Mouse (Mus musculus) liver, embryonic 13.5 days (tissue): Measurements from ENCODE around the gene Pus7. TPM values are rescaled to one million over a fixed set of nuclear protein-coding genes. Genes with fewer than 3 reads are reported as not detected.

Experiments used
- ATAC-seq: fragments of 200-750 bp; cut with Nextera tagmentation; 2 replicates; pipeline ENCODE4 v1.8.0; 2017; ENCODE audit warnings: low read depth, mild to moderate bottlenecking, moderate number of reproducible peaks, moderate library complexity
- DNase-seq: peaks from one replicate; pipeline ENCODE4 v3.0.0; 2022
- H3K27ac ChIP-seq: fragments of 300-500 bp; sonication (generic); 2 replicates; pipeline ENCODE4 v1.5.1; 2015; ENCODE audit warnings: moderate library complexity, mild to moderate bottlenecking, inconsistent platforms
- H3K27me3 ChIP-seq: fragments of 300-500 bp; sonication (generic); 2 replicates; pipeline ENCODE4 v1.6.1; 2015; ENCODE audit warnings: mild to moderate bottlenecking, inconsistent platforms
- H3K36me3 ChIP-seq: fragments of 300-500 bp; sonication (generic); 2 replicates; pipeline ENCODE4 v1.6.1; 2015; ENCODE audit warnings: mild to moderate bottlenecking, inconsistent platforms
- H3K4me1 ChIP-seq: fragments of 300-500 bp; sonication (generic); replicated peaks from 2 replicates; pipeline ENCODE4 v1.6.1; 2015; ENCODE audit warnings: inconsistent platforms
- H3K4me2 ChIP-seq: fragments of 300-500 bp; sonication (generic); 2 replicates; pipeline ENCODE4 v1.6.1; 2015; ENCODE audit warnings: inconsistent platforms, mild to moderate bottlenecking, moderate library complexity
- H3K4me3 ChIP-seq: fragments of 300-500 bp; sonication (generic); replicated peaks from 2 replicates; pipeline ENCODE4 v1.5.1; 2015; ENCODE audit warnings: mild to moderate bottlenecking, inconsistent platforms
- H3K9ac ChIP-seq: fragments of 300-500 bp; sonication (generic); 2 replicates; pipeline ENCODE4 v1.6.1; 2015; ENCODE audit warnings: mild to moderate bottlenecking, inconsistent platforms
- H3K9me3 ChIP-seq: fragments of 300-500 bp; sonication (generic); replicated peaks from 2 replicates; pipeline ENCODE4 v1.6.1; 2016; ENCODE audit warnings: inconsistent platforms
- WGBS: fragments of 180-500 bp; shearing (Covaris S2); methylation state at CpG from one replicate; pipeline ENCODE4 v1.1.7; 2015; ENCODE audit not compliant: insufficient replicate concordance; 5-methylcytosine and 5-hydroxymethylcytosine counted together
- polyA plus RNA-seq: library from polyadenylated mRNA; unstranded; fragments of >200 nt; fragmentation: Nextera tagmentation; extraction: Ambion mirVana; gene quantifications from 2 replicates; pipeline ENCODE4 v1.2.1, GENCODE M21; 2015

The Pus7 gene
- polyA plus RNA-seq, 1 experiment from 2014 or later: 21.7 TPM

GRCm38 (mm10) chr5:23749882-23750281 is 33.6 kb downstream of the Pus7 start:
- Histone ChIP-seq H3K27me3 (no peaks in the 10 kb centered on the region), H3K36me3 (peaks cover 76% of the 10 kb centered on the region), H3K9ac (no peak overlapping the region), H3K9me3 (no peaks in the 10 kb centered on the region), H3K4me2 (no peak overlapping the region), H3K4me3 (no peak overlapping the region), H3K27ac (no peak overlapping the region), H3K4me1 (no peaks in the 10 kb centered on the region)
- DNase-seq: no peak
- no peak for ATAC-seq
- WGBS: 75% methylated on average over 2 of the region's 2 CpGs

GRCm38 (mm10) chr5:23743261-23743660 is 40.2 kb downstream of the Pus7 start:
- Histone ChIP-seq H3K36me3 (peaks cover 82% of the 10 kb centered on the region), H3K27me3 (no peaks in the 10 kb centered on the region), H3K9me3 (no peaks in the 10 kb centered on the region), H3K9ac (no peak overlapping the region), H3K4me1 (no peaks in the 10 kb centered on the region), H3K4me3 (no peak overlapping the region), H3K27ac (no peak overlapping the region), H3K4me2 (no peak overlapping the region)
- WGBS: 87% methylated on average over 12 of the region's 12 CpGs
- DNase-seq (no peak), ATAC-seq (no peak)

GRCm38 (mm10) chr5:23737111-23737510 is 46.4 kb downstream of the Pus7 start:
- H3K4me2 ChIP-seq: no peak overlapping the region
- H3K27ac ChIP-seq: no peak overlapping the region
- peaks cover 20% of the 10 kb centered on the region for H3K36me3 ChIP-seq
- H3K9ac ChIP-seq: no peak overlapping the region
- H3K4me1 ChIP-seq: no peaks in the 10 kb centered on the region
- no peak overlapping the region for H3K4me3 ChIP-seq
- WGBS: 73% methylated on average over 4 of the region's 4 CpGs
- no peaks in the 10 kb centered on the region for H3K9me3 ChIP-seq
- ATAC-seq (no peak), DNase-seq (no peak)
- H3K27me3 ChIP-seq: no peaks in the 10 kb centered on the region

- no peaks in the 10 kb centered on the region for H3K27me3 ChIP-seq
- H3K9ac ChIP-seq: no peak overlapping the region
- H3K4me2 ChIP-seq: no peak overlapping the region
- 63% methylated on average over 4 of the region's 4 CpGs for WGBS
- no peaks in the 10 kb centered on the region for H3K9me3 ChIP-seq
- no peak for DNase-seq
- H3K4me3 ChIP-seq: no peak overlapping the region
- no peak overlapping the region for H3K27ac ChIP-seq
- ATAC-seq: no peak
- H3K4me1 ChIP-seq: no peaks in the 10 kb centered on the region
- H3K36me3 ChIP-seq: peaks cover 13% of the 10 kb centered on the region
These were observed 47.1 kb downstream of the Pus7 start for GRCm38 (mm10) chr5:23736366-23736765.

- H3K4me2 ChIP-seq: no peak overlapping the region
- 0 out of 2 replicates have a peak, but pooled peaks cover 3% of the 10 kb centered on the region for H3K9me3 ChIP-seq
- no peak overlapping the region for H3K9ac ChIP-seq
- peaks cover 7% of the 10 kb centered on the region for H3K4me1 ChIP-seq
- H3K4me3 ChIP-seq: no peak overlapping the region
- no peaks in the 10 kb centered on the region for H3K36me3 ChIP-seq
- DNase-seq (no peak), ATAC-seq (no peak)
- no peaks in the 10 kb centered on the region for H3K27me3 ChIP-seq
- 60% methylated on average over 2 of the region's 2 CpGs for WGBS
- H3K27ac ChIP-seq: no peak overlapping the region
These were observed 61.6 kb downstream of the Pus7 start for GRCm38 (mm10) chr5:23721956-23722355.

GRCm38 (mm10) chr5:23718881-23719328 is 64.6 kb downstream of the Pus7 start:
- peaks cover 7% of the 10 kb centered on the region for H3K4me1 ChIP-seq
- DNase-seq: no peak
- no peak for ATAC-seq
- H3K9ac ChIP-seq: no peak overlapping the region
- no peak overlapping the region for H3K4me2 ChIP-seq
- 40% methylated on average over 4 of the region's 4 CpGs for WGBS
- H3K4me3 ChIP-seq: no peak overlapping the region
- H3K27ac ChIP-seq: no peak overlapping the region
- H3K27me3 ChIP-seq: no peaks in the 10 kb centered on the region
- H3K36me3 ChIP-seq: no peaks in the 10 kb centered on the region
- no peaks in the 10 kb centered on the region for H3K9me3 ChIP-seq

GRCm38 (mm10) chr5:23718182-23718534 is 65.4 kb downstream of the Pus7 start:
- Histone ChIP-seq H3K27me3 (no peaks in the 10 kb centered on the region), H3K36me3 (no peaks in the 10 kb centered on the region), H3K9ac (no peak overlapping the region), H3K4me1 (peaks cover 10% of the 10 kb centered on the region), H3K4me3 (no peak overlapping the region), H3K27ac (no peak overlapping the region), H3K9me3 (no peaks in the 10 kb centered on the region), H3K4me2 (no peak overlapping the region)
- 31% methylated on average over 1 of the region's 1 CpGs for WGBS
- ATAC-seq (no peak), DNase-seq (no peak)

GRCm38 (mm10) chr5:23717469-23718181 is 65.9 kb downstream of the Pus7 start:
- Histone ChIP-seq H3K9me3 (no peaks in the 10 kb centered on the region), H3K27ac (no peak overlapping the region), H3K4me2 (no peak overlapping the region), H3K4me3 (no peak overlapping the region), H3K27me3 (no peaks in the 10 kb centered on the region), H3K4me1 (peaks cover 10% of the 10 kb centered on the region), H3K36me3 (no peaks in the 10 kb centered on the region), H3K9ac (no peak overlapping the region)
- WGBS: 28% methylated on average over 3 of the region's 3 CpGs
- no peak for DNase-seq
- peak; percentile 59; the same call in 1 of the 2 replicates for ATAC-seq

- no peaks in the 10 kb centered on the region for H3K27me3 ChIP-seq
- peak overlapping the region; percentile 76; the same call in 1 of the 2 replicates for H3K9ac ChIP-seq
- WGBS: 79% methylated on average over 8 of the region's 8 CpGs
- H3K4me1 ChIP-seq: peaks cover 18% of the 10 kb centered on the region
- peaks cover 26% of the 10 kb centered on the region for H3K36me3 ChIP-seq
- ATAC-seq: no peak
- peaks cover 3% of the 10 kb centered on the region; the same call in 1 of the 2 replicates for H3K9me3 ChIP-seq
- no peak overlapping the region for H3K27ac ChIP-seq
- peak overlapping the region; percentile 77 for H3K4me2 ChIP-seq
- no peak for DNase-seq
- H3K4me3 ChIP-seq: no peak overlapping the region
These were observed 69.8 kb downstream of the Pus7 start for GRCm38 (mm10) chr5:23713401-23714335.

- peak overlapping the region; percentile 77 for H3K4me2 ChIP-seq
- H3K9me3 ChIP-seq: peaks cover 14% of the 10 kb centered on the region; the same call in 1 of the 2 replicates
- H3K27me3 ChIP-seq: no peaks in the 10 kb centered on the region
- peaks cover 11% of the 10 kb centered on the region for H3K4me1 ChIP-seq
- DNase-seq: no peak
- H3K4me3 ChIP-seq: peak overlapping the region; percentile 71
- 8% methylated on average over 60 of the region's 60 CpGs for WGBS
- H3K36me3 ChIP-seq: peaks cover 38% of the 10 kb centered on the region
- H3K27ac ChIP-seq: peak overlapping the region; percentile 63
- peak; percentile 98 for ATAC-seq
- peak overlapping the region; percentile 76 for H3K9ac ChIP-seq
These were observed 71.1 kb downstream of the Pus7 start for GRCm38 (mm10) chr5:23712130-23713001.
